In genomic region chr6:114838872-114839271, GRCm38 (mm10) we compare ENCODE assay signal across 19 mouse cellular contexts.
DNase-seq lines count a peak whose midpoint lies in the region; ATAC-seq and TF ChIP-seq lines count a peak whose summit lies in the region.
"Had no signal": no experiment of that assay in that cellular context is flagged by ENCODE, and none has a peak within 500 bp of the region (broad histone marks: within the 10 kb centered on the region; RNA-seq: fewer than 3 reads in every experiment).

No protein-coding gene starts in this region.

- H3K27ac ChIP-seq in heart, embryonic 11.5 days (ENCODE audit: low read depth, low read length) = no peak overlapping the region
- peak overlapping the region; percentile 54; the same call in 1 of the 2 replicates for H3K27ac ChIP-seq in kidney, postnatal 0 days
- H3K27ac ChIP-seq in kidney, adult 2 months (ENCODE audit: insufficient read depth, low read depth, low read length) = no peak overlapping the region
- 0 out of 2 replicates have a peak overlapping the region, but pooled peaks have one; percentile 23 for H3K27ac ChIP-seq in heart, embryonic 16.5 days (ENCODE audit: low read length)
- H3K27ac ChIP-seq: embryonic facial prominence, embryonic 15.5 days; forebrain, embryonic 12.5 days; hindbrain, embryonic 12.5 days; intestine, embryonic 15.5 days; limb, embryonic 10.5 days; liver, embryonic 12.5 days; neural tube, embryonic 13.5 days had no signal

- H3K36me3 ChIP-seq in heart, embryonic 11.5 days (ENCODE audit: control insufficient read depth, insufficient read depth, low read length) = no peaks in the 10 kb centered on the region
- H3K36me3 ChIP-seq in kidney, postnatal 0 days (ENCODE audit: insufficient read depth, low read length) = no peaks in the 10 kb centered on the region
- no peaks in the 10 kb centered on the region for H3K36me3 ChIP-seq in kidney, adult 2 months (ENCODE audit: control insufficient read depth, insufficient read depth, low read length)
- H3K36me3 ChIP-seq in heart, embryonic 16.5 days (ENCODE audit: control insufficient read depth, insufficient read depth) = no peaks in the 10 kb centered on the region
- H3K36me3 ChIP-seq: embryonic facial prominence, embryonic 15.5 days; forebrain, embryonic 12.5 days; hindbrain, embryonic 12.5 days; intestine, embryonic 15.5 days; limb, embryonic 10.5 days; liver, embryonic 12.5 days; neural tube, embryonic 13.5 days had no signal

- peak; percentile 57 to 74 for DNase-seq in adrenal gland, adult (ENCODE audit: inconsistent age in 2 of 2, low spot score in 1 of 2)
- DNase-seq in adrenal gland, adult 18-20 months (ENCODE audit: low spot score in 2 of 2) = no peak
- peak; percentile 97 for DNase-seq in heart, adult 11 months
- DNase-seq in kidney, postnatal 0 days (ENCODE audit: low spot score) = no peak
- no peak for DNase-seq in kidney, adult 2 months
- DNase-seq in left cerebral cortex, adult 18-20 months (ENCODE audit: low spot score in 2 of 2) = no peak
- DNase-seq: cerebellum, adult 8-10 months; layer of hippocampus, postnatal 36 days; right cerebral cortex, postnatal 25 days; thymus, postnatal 4 days had no signal

- no peaks in the 10 kb centered on the region for H3K27me3 ChIP-seq in heart, embryonic 11.5 days (ENCODE audit: control insufficient read depth, insufficient read depth, low read length)
- H3K27me3 ChIP-seq in kidney, postnatal 0 days (ENCODE audit: insufficient read depth, low read length) = no peaks in the 10 kb centered on the region
- no peaks in the 10 kb centered on the region for H3K27me3 ChIP-seq in kidney, adult 2 months (replicated peaks; ENCODE audit: control insufficient read depth, insufficient read depth, low read length)
- no peaks in the 10 kb centered on the region for H3K27me3 ChIP-seq in heart, embryonic 16.5 days (ENCODE audit: control insufficient read depth, insufficient read depth, low read length)
- H3K27me3 ChIP-seq: embryonic facial prominence, embryonic 15.5 days; forebrain, embryonic 12.5 days; hindbrain, embryonic 12.5 days; intestine, embryonic 15.5 days; liver, embryonic 12.5 days; neural tube, embryonic 13.5 days had no signal

- no peak overlapping the region for H3K4me3 ChIP-seq in heart, embryonic 11.5 days (ENCODE audit: low read depth, low read length)
- no peak overlapping the region for H3K4me3 ChIP-seq in kidney, postnatal 0 days (replicated peaks; ENCODE audit: low read depth, low read length)
- H3K4me3 ChIP-seq in kidney, adult 2 months (ENCODE audit: insufficient read depth, low read depth, low read length) = no peak overlapping the region
- H3K4me3 ChIP-seq in heart, embryonic 16.5 days (ENCODE audit: low read length) = no peak overlapping the region
- H3K4me3 ChIP-seq: embryonic facial prominence, embryonic 15.5 days; forebrain, embryonic 12.5 days; hindbrain, embryonic 12.5 days; intestine, embryonic 15.5 days; limb, embryonic 10.5 days; liver, embryonic 12.5 days; neural tube, embryonic 13.5 days had no signal

- no peak for ATAC-seq in heart, embryonic 11.5 days (replicated peaks; ENCODE audit: insufficient number of reproducible peaks, low FRiP score, low TSS enrichment)
- no peak for ATAC-seq in kidney, postnatal 0 days (replicated peaks; ENCODE audit: low FRiP score, low read depth)
- no peak for ATAC-seq in heart, embryonic 16.5 days (replicated peaks; ENCODE audit: extremely low read depth, insufficient read depth, low FRiP score)
- ATAC-seq: intestine, embryonic 15.5 days; liver, embryonic 12.5 days had no signal

- peaks cover 39% of the 10 kb centered on the region for H3K4me1 ChIP-seq in heart, embryonic 11.5 days (ENCODE audit: control insufficient read depth, insufficient read depth, low read length)
- H3K4me1 ChIP-seq in kidney, postnatal 0 days (replicated peaks; ENCODE audit: insufficient read depth, low read length) = peaks cover 49% of the 10 kb centered on the region
- peaks cover 25% of the 10 kb centered on the region for H3K4me1 ChIP-seq in kidney, adult 2 months (ENCODE audit: control insufficient read depth, insufficient read depth, low read length)
- peaks cover 31% of the 10 kb centered on the region for H3K4me1 ChIP-seq in heart, embryonic 16.5 days (ENCODE audit: control insufficient read depth, insufficient read depth, low read length)

- no peak for TF ChIP-seq POLR2A in kidney, adult 2 months (IDR thresholded peaks at IDR 0.05; ENCODE audit: low read depth, low read length)

- WGBS in heart, embryonic 11.5 days (ENCODE audit: insufficient replicate concordance) = 35% methylated on average over 4 of the region's 4 CpGs
- WGBS in kidney, postnatal 0 days = 55% methylated on average over 4 of the region's 4 CpGs
- 67% methylated on average over 4 of the region's 4 CpGs for WGBS in kidney, adult 2 months
- 29% methylated on average over 4 of the region's 4 CpGs for WGBS in heart, embryonic 16.5 days

- no peak for TF ChIP-seq CTCF in kidney, postnatal 0 days (IDR thresholded peaks at IDR 0.05; ENCODE audit: low read depth)
- no peak for TF ChIP-seq CTCF in kidney, adult 2 months (conservative IDR thresholded peaks at IDR 0.05; ENCODE audit: insufficient read depth, insufficient read length, low read depth, low read length)

- no peak overlapping the region for H3K9ac ChIP-seq in heart, embryonic 11.5 days (ENCODE audit: low read depth, low read length)
- H3K9ac ChIP-seq in kidney, postnatal 0 days (ENCODE audit: low read depth, low read length) = no peak overlapping the region
- H3K9ac ChIP-seq in heart, embryonic 16.5 days (ENCODE audit: low read length) = no peak overlapping the region
- H3K9ac ChIP-seq: embryonic facial prominence, embryonic 15.5 days; forebrain, embryonic 12.5 days; hindbrain, embryonic 12.5 days; intestine, embryonic 15.5 days; liver, embryonic 12.5 days; neural tube, embryonic 13.5 days had no signal

- no peak overlapping the region for H3K4me2 ChIP-seq in heart, embryonic 11.5 days
- no peak overlapping the region for H3K4me2 ChIP-seq in kidney, postnatal 0 days (ENCODE audit: low read length)
- no peak overlapping the region for H3K4me2 ChIP-seq in heart, embryonic 16.5 days (ENCODE audit: low read depth, low read length)
- H3K4me2 ChIP-seq: embryonic facial prominence, embryonic 15.5 days; forebrain, embryonic 12.5 days; hindbrain, embryonic 12.5 days; intestine, embryonic 15.5 days; liver, embryonic 12.5 days; neural tube, embryonic 13.5 days had no signal

- H3K9me3 ChIP-seq in heart, embryonic 11.5 days (replicated peaks; ENCODE audit: control insufficient read depth, low read length) = 0 out of 2 replicates have a peak, but pooled peaks cover 2% of the 10 kb centered on the region
- no peaks in the 10 kb centered on the region for H3K9me3 ChIP-seq in kidney, postnatal 0 days (replicated peaks; ENCODE audit: low read length)
- peaks cover 7% of the 10 kb centered on the region; the same call in 1 of the 2 replicates for H3K9me3 ChIP-seq in heart, embryonic 16.5 days (replicated peaks; ENCODE audit: control insufficient read depth, low read length)
- H3K9me3 ChIP-seq: embryonic facial prominence, embryonic 15.5 days; forebrain, embryonic 12.5 days; intestine, embryonic 15.5 days; limb, embryonic 10.5 days had no signal

Comparison
In these comparisons a context has a peak if more than half of its experiments do, and no peak if none do; other contexts are left out.
1. DNase-seq: peak in adrenal gland, adult (2 of 2) and heart, adult 11 months (single experiment); none in adrenal gland, adult 18-20 months (0 of 2), kidney, postnatal 0 days (single experiment), kidney, adult 2 months (single experiment) and left cerebral cortex, adult 18-20 months (0 of 2).
2. H3K27ac ChIP-seq: peak in kidney, postnatal 0 days (single experiment) and heart, embryonic 16.5 days (single experiment); none in heart, embryonic 11.5 days (single experiment) and kidney, adult 2 months (single experiment).